Mouse (Mus musculus): ENCODE measurements around the gene Vwa7. TPM values are rescaled to one million over a fixed set of nuclear protein-coding genes. Genes with fewer than 3 reads are reported as not detected.
A peak's percentile ranks its signal among the peaks of the same experiment; 100 is the strongest.
"Not testable (repeated sequence)": the region's sequence is repeated elsewhere in the genome, so short reads cannot be mapped to it uniquely, and the experiment has no call there.

Vwa7 gene
- total RNA-seq, 2 experiments from 2014 or later = 0.53 to 0.59 TPM

DNA sequence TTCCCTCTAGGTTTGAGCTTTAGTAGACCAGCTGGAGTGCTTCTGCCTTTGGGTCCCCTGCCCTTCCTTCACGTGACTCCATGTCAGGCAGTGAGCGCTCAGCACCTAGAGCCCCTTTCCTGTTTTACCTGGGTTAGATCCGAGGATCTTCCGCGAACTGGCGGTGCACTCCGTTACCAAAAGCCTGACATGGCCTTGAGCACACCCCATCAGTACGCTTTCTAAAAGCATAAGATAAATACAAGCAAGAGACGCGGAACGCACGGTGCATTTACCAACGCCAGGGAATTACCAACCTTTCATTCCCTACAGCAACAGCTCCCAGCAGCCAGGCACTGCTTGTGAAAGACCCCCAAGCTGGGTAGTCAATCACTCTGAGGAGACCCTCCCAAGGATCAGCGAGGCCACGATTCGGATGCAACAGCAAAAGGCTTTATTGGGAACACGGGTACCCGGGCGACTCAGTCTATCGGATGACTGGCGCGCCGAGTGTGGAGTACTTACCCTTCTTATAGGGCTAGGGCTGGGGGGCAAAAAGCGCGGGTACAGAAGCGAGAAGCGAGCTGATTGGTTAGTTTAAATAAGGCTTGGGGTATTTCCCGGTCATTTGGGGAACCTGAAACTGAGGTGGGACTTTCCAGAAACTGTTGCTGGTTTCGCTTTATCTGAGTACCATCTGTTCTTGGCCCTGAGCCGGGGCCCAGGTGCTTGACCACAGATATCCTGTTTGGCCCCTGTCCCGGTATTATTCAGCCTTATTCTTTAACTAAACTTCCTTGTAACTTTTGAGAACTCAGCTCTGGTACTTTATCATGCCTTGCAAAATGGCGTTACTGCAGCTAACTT lies 16.3 kb upstream of the Vwa7 start:
- not testable (repeated sequence) for DNase-seq

DNA sequence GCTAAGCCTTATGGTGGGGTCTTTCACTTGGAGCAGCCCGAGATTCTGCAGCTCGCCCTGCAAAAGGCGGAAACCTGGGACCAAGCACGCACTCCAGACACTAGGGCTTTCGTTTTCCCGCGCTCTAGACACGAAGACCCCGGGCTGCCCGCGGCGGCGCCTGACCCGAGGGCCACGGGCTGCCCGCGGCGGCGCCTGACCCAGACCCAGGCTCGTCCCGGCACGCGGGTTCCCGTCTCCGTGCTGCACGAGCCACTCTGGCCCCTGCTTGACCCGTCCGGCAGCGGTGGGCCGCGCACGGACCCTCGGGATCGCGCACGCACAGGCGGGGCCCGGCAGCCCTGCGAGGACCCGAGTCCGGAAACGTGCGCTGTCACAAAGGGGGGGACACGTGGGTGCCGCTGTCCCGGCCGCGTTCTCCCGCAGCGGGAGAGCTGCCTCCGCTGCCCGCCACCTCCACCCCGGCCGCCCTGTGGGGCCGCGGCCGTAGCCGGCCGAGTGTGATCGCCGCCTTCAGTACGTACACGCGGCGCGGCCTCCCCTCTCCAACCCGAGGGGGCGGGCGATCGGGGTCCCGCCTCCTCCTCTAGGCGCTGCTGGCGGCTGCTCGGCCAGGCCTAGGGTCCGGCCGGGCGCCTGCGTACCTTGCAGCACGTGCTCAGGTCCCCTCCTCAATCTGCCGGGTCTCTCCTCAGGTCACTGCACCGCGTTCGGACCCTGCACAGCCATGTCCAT lies 15.5 kb upstream of the Vwa7 start, which contains the start of gene Vars:
Gene Vars, plus strand, starts transcription at position 271 of the 735 bp plus-strand sequence.
- DNase-seq = peak; percentile 91 to 93

DNA sequence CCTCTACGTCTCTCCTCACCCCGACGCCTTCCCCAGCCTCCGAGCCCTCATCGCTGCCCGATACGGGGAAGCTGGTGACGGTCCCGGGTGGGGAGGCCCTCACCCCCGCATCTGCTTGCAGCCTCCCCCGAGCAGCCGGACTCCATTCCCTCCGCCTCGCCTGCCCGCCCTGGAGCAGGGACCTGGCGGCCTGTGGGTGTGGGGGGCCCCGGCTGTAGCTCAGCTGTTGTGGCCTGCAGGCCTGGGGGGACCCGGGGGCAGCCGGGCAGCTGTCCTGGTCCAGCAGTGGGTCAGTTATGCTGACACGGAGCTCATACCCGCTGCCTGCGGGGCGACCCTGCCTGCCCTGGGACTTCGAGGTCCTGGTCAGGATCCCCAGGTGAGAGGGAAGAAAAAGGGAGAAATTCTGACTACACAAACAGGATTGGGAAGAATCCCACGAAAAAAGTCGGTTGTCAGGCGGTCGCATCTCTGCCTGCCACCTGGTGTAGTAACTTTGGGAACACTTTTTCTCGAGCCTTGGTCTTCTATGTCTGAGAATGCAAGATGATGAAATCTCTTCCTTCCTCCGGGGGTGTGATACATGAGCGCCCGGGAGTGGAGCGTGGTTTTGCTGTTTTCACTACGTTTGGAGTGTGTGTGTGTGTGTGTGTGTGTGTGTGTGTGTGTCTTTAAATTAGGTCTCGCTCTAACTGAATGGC lies 14.8 kb upstream of the Vwa7 start:
- no peak for DNase-seq

DNA sequence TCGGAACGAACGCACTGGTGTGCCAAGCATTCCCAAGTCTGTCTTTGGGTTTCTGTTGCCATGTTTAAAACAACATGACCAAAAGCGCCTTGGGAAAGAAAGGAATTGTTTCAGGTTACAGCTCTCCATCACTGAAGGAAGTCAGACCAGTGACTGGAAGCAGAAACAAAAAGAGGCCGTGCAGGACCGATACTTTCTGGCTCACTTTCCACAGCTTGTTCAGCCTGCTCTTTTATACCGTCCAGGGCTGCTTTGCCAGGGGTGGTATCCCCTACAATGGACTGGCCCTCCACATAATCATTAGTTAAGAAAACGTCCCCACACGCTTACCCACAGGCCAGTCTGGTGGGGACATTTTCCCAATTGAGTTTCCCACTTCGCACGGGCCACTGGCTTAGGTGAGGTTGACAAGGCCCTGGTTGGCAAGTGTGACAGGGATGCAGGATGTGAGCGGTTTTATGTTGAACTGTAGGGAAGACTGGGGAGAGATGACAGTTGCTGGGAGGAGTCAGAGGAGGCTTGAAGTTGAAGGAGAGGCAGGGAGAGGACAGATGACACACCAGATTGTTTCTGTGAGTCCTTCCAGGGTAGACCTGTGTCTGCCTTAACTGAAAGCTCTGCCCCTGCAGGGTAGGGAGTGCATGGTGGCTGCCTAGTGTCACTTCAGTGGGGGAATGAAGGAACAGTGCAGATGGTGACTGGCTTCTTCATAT lies 14.1 kb upstream of the Vwa7 start:
- DNase-seq = no peak

DNA sequence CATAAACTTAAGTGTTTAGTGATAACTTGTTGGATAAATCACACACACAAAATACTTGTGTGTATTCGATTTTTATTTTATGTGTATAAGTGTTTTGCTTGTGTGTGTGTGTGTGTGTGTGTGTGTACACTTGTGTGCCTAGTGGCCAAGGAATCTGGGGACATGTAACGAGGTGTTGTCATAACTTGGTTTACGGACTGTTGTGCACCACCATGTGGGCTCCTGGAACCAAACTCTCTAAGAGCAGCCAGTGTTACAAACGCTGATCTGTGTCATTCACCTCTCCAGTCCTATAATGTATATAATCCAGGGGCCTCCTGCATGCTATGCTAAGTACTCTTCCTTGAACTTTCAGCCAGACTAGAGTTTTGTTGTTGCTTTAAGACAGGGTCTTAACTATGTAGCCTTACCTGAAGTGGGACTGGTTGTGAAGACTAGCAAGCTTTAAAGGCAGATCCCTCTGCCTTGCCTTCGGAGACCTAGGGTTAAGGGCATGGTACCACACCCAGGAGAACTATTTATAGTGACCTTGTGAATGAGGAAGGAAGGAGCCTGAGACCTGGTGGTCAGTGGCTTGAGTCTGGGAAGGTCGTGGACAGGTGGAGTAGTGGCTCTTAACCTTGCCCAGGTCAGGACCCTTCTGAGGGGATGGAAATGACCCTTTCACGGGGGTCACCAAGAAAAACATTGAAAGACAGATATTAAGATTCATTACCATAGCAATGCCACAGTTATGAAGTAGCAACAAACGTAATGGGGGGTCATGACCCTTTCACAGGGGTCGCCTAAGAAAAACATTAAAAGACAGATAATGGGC lies 13.1 kb upstream of the Vwa7 start:
- no peak for DNase-seq

DNA sequence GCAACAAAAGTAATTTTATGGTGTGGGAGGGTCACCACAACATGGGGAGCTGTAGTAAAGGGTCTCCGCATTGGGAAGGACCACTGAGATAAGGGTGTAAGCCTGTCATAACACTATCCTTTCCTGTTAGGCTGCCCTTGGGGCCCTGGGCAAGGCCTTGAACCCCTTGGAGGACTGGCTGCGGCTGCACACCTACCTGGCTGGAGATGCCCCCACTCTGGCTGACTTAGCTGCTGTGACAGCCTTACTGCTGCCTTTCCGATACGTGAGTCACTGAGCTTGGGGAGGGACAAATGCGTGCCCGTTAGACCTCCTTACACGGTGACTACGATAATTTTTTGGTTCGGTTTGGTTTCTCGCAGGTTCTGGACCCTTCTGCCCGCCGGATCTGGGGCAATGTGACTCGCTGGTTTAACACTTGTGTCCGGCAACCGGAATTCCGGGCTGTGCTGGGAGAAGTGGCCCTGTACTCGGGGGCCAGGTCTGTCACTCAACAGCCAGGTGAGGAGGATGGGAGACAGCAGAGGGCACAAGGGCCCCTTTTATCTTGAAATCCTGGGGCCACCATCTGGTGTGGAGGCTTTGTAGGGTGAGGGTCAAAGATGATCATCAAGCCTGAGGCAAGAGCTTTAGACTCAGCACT lies 12.2 kb upstream of the Vwa7 start:
- DNase-seq = no peak

DNA sequence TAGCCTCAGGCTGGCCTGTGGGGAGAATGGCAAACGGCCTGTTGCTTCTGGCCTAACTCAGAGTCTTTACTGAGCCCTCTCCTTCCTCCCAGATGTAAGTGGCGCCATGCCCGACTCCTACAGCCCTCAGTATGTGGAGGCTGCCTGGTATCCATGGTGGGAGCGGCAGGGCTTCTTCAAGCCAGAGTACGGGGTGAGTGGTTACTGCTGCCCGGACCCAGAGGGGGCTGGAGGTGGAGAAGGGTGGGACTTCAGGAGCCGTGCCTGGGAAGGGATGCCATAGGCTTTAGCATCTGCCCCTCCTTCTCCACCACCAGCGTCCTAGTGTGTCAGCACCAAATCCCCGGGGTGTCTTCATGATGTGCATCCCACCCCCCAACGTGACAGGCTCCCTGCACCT lies 11.2 kb upstream of the Vwa7 start:
- DNase-seq = no peak

DNA sequence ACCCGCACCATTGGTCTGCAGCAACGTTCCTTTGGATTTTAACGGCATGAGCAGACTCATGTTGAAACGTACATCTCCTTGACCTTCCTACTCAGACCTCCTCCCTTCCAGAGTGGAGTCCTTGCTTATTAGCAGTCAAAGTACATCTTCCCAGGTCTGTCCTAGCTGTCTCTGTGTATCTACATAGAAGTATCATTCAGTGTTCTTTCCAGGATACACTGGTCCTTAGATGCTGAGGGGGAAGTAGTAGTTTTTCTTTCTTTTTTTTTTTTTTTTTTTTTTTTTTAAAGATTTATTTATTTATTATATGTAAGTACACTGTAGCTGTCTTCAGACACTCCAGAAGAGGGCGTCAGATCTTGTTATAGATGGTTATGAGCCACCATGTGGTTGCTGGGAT lies 10.5 kb upstream of the Vwa7 start:
- DNase-seq = not testable (repeated sequence)

DNA sequence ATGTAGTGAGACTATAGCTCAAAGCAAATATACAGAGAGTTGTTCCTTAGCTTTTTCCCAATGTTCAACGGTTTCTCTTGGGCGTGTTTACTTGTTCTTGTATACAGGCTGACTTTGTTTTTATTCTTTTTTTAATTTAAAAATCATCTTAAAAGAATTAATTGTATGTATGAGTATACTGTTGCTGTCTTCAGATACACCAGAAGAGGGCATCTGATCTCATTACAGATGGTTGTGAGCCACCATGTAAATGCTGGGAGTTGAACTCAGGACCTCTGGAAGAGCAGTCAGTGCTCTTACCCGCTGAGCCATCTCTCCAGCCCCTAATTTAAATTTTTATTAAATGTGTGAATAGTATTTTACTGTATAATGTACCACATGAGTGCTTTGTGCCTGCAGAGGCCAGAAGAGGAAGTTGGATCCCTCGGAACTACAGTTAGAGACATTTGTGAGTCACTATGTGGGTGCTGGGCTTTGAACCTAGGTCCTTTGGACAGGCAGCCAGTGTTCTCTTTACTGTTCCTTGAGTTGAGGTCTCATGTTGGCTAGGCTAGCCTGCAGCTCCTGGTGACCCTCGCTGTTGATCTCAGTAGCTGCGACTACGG lies 8.9 kb upstream of the Vwa7 start:
- DNase-seq = no peak

DNA sequence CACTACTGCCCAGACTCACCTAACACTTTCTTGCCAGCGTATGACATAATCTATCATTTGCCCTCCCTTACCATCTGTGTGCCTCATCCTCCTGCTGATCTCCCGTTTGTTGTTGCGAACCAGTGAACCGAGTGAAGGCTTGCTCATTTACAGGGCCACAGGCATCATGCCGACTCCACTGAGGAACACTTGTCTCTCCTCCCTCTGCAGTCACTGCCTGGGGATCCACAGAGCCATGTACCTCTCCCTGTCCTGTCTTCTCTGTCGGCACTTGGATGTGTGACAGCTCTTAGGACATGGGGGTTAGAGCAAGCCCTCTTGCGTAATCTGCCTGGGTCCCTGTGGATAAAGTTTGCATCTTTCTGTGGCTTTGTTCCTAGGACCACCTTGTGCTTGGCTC lies 6.8 kb upstream of the Vwa7 start:
- DNase-seq = no peak

DNA sequence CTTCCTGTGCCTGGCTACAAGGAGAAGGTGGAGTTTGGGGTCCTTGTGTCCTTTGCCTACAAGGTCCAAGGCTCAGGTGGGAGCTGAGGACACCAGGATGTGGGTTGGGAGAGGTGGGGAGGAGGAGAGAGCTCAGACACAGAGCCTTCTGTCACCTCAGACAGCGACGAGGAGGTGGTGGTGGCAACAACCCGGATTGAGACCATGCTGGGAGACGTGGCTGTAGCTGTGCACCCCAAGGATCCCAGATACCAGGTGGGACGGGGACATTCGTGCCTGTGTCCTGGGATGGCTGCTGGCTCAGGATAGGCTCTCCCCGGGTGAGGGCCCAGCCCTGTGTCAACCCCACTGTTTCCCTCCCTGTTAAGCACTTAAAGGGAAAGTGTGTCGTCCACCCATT lies 4.9 kb upstream of the Vwa7 start:
- no peak for DNase-seq

DNA sequence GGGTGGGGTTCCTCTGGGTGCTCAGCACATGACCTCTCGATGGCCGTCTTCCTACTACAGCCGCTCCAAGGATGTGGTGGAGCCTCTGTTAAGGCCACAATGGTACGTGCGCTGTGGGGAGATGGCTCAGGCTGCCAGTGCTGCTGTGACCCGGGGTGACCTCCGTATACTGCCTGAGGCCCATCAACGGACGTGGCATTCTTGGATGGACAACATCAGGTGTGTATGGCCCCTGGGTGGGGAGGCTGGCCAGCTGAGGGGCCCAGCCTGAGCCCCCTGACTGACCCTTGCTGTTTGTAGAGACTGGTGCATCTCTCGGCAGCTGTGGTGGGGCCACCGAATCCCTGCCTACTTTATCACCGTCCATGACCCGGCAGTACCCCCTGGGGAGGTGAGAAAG lies 3.9 kb upstream of the Vwa7 start:
- DNase-seq = no peak

DNA sequence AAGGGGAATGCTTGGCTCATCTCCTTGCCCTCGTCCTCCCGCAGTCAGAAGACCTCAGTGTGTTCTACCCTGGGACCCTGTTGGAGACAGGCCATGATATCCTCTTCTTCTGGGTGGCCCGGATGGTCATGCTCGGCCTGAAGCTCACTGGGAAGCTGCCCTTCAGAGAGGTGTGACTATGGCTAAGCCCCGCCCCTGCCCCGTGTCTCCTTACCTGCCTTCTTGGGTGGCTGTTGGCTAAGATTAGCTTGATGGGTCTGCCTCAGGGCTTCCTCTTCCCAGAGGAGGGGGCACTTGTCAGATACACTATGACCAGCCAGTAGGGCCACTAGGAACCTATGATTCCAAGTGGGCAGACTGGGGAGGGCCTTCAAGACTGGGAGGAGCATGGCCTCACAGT lies 3.2 kb upstream of the Vwa7 start:
- no peak for DNase-seq

DNA sequence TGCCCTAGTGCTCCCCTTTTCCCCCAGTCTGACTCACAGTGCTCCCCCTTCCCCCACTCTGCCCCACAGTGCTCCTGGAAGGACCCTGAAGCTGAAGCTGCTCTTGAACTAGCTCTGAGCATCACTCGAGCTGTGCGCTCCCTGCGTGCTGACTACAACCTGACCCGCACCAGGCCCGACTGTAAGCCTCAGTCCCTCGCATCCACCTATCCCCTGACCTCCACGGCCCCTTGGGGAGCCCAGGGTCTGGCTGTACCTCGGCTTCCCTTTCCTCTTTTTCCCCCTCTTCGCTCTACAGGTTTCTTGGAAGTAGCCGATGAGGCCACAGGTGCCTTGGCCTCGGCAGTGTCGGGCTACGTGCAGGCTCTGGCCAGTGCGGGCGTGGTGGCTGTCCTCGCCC lies 1.1 kb upstream of the Vwa7 start:
- DNase-seq = no peak

DNA sequence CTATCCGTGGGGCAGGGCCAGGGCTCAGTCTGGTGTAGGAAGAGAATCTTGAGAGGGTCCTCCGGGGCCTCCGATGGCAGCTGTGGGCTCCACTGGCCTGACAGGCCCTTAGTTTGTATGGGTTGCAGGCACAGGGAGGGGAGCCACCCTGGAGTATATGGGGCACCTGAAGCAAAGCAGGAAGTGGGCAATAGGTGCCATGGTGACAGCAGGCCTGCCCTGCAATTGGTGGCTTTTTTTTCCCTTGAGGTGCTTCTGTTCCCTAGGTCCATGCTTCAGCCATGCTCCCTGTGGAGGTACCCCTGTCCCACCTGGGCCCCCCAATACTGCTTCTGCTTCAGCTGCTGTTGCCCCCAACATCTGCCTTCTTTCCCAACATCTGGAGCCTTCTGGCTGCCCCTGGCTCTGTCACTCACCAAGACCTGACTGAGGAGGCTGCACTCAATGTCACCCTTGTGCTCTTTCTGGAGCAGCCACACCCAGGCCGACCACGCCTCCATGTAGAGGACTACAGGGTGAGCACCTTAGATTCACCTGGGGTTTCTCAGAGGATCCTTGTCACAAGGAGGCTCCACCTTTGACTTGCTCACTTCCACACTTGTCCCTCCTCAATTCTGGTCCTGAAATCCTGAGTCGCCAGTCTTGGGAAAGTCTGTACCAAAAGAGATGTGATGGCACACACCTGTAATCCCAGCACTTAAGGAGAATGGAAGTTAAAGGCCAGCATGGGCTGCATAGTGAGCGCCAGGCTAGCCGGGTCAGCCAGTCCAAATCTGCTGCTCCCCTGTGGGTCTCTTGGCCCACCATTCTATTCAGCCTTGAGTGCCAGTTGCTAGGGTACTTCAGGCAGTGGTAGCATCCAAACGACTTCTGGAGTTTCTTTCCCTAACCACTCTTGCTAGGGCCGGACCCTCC lies 669 bp downstream of the Vwa7 start:
- DNase-seq = no peak

DNA sequence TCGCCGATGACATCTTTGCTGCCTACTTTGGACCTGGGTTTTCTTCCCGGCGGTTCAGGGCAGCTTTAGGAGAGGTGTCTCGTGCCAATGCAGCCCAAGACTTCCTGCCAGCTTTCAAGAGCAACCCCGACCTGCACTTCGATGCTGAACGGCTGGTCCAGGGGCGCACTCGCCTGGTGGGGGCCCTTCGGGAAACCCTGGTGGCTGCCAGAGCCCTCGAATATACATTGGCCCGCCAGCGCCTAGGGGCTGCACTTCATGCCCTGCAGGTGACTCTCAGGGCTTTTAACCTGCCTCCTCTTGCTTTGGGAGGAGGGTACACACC lies 1.3 kb downstream of the Vwa7 start:
- DNase-seq = no peak

DNA sequence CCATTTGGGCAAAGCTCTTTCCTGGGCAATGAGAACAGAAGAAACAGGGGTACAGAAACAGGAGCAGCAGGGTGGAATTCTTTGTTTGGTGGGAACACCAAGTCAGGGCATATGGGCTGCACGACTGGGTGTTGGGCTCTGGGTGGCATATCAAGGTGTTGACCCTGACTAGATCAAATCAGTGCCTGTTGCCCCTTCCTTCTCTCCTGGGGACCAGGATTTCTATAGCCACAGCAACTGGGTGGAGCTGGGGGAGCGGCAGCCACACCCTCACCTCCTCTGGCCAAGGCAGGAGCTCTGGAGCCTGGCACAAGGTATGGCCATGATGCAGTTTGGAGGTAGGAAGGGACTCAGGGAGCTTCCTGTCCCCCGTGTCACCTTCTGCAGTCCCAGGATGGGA lies 1.8 kb downstream of the Vwa7 start:
- no peak for DNase-seq

DNA sequence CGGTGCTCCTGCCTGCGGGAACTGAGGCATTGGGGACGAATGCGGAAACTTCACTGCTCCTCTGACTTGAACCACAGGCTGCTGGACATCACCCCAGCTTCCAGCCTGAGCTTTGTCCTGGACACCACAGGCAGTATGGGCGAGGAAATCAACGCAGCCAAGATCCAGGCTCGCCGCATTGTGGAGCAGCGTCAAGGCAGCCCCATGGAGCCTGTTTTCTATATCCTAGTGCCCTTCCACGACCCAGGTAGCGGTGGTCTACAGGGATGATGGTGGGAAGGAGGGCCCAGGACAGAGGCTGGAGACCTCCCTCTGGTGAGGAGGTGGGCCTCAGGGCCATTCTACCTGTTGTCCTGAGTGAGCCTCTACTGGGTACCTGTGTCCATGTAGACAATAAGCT lies 3.5 kb downstream of the Vwa7 start:
- DNase-seq = no peak

DNA sequence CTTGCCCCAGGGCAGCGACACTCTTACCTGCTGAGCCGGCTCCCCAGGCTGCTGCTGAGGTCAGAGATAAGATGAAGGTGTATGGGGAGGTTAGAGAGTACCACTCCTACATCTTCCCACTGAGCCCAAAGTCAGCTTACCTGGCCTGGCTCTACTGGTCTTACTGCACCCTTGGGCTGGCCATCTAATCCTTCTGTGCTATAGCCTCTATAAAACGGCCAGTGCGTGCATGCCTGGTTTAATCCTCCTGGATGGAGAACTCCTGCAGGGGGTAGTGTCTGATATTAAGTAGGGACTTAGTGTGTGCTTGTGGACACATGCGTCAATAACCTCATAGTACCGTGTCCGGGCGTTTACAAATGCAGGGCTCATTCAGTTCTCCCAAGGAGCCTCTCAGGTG lies 4.2 kb downstream of the Vwa7 start:
- DNase-seq = no peak

Data from adrenal gland, postnatal 36 days (tissue).